Mouse (Mus musculus): ENCODE results near the gene Phf23.
"Not testable (repeated sequence)": the region's sequence is repeated elsewhere in the genome, so short reads cannot be mapped to it uniquely, and the experiment has no call there.

Gene Phf23

GRCm38 (mm10) chr11:69999666-70000065, 4.1 kb downstream of the Phf23 start:
- DNase-seq (ENCODE audit: low read depth), result no peak

- peak; percentile 94 for DNase-seq (ENCODE audit: low read depth)
These were observed 4.9 kb downstream of the Phf23 start, which contains the start of gene Dvl2 for GRCm38 (mm10) chr11:70000396-70000898. Dvl2 (plus strand) TSS chr11:70000595.

- no peak for DNase-seq (ENCODE audit: low read depth)
These were observed 5.6 kb downstream of the Phf23 start for GRCm38 (mm10) chr11:70001159-70001558.

GRCm38 (mm10) chr11:70001865-70002264, 6.3 kb downstream of the Phf23 start:
- DNase-seq (ENCODE audit: low read depth), result no peak

- DNase-seq (ENCODE audit: low read depth), result no peak
These were observed 6.9 kb downstream of the Phf23 start for GRCm38 (mm10) chr11:70002471-70002870.

GRCm38 (mm10) chr11:70005521-70005920, 9.9 kb downstream of the Phf23 start:
- no peak for DNase-seq (ENCODE audit: low read depth)

GRCm38 (mm10) chr11:70010033-70010432, 14.5 kb downstream of the Phf23 start:
- DNase-seq (ENCODE audit: low read depth), result no peak

- no peak for DNase-seq (ENCODE audit: low read depth)
These were observed 15.0 kb downstream of the Phf23 start for GRCm38 (mm10) chr11:70010548-70010947.

GRCm38 (mm10) chr11:70010961-70011360, 15.4 kb downstream of the Phf23 start:
- DNase-seq (ENCODE audit: low read depth), result no peak

- no peak for DNase-seq (ENCODE audit: low read depth)
These were observed 17.4 kb downstream of the Phf23 start for GRCm38 (mm10) chr11:70012931-70013330.

GRCm38 (mm10) chr11:70013408-70013807, 17.8 kb downstream of the Phf23 start:
- DNase-seq (ENCODE audit: low read depth), result no peak

- DNase-seq (ENCODE audit: low read depth), result no peak
These were observed 18.5 kb downstream of the Phf23 start for GRCm38 (mm10) chr11:70014051-70014450.

- peak; percentile 72 for DNase-seq (ENCODE audit: low read depth)
These were observed 19.4 kb downstream of the Phf23 start, which contains the start of gene Acadvl for GRCm38 (mm10) chr11:70014880-70015558. Acadvl (minus strand) TSS chr11:70015411.

- no peak for DNase-seq (ENCODE audit: low read depth)
These were observed 20.1 kb downstream of the Phf23 start for GRCm38 (mm10) chr11:70015677-70016076.

- not testable (repeated sequence) for DNase-seq (ENCODE audit: low read depth)
These were observed 20.6 kb downstream of the Phf23 start for GRCm38 (mm10) chr11:70016177-70016576.

GRCm38 (mm10) chr11:70016669-70017068, 21.1 kb downstream of the Phf23 start, which contains the start of gene Dlg4:
Dlg4 (plus strand) TSS chr11:70016942.
- no peak for DNase-seq (ENCODE audit: low read depth)

- no peak for DNase-seq (ENCODE audit: low read depth)
These were observed 21.7 kb downstream of the Phf23 start for GRCm38 (mm10) chr11:70017199-70017767.

GRCm38 (mm10) chr11:70018131-70018990, 22.8 kb downstream of the Phf23 start:
- no peak for DNase-seq (ENCODE audit: low read depth)

GRCm38 (mm10) chr11:70019495-70020021, 24.0 kb downstream of the Phf23 start:
- no peak for DNase-seq (ENCODE audit: low read depth)

GRCm38 (mm10) chr11:70020022-70020631, 24.6 kb downstream of the Phf23 start:
- DNase-seq (ENCODE audit: low read depth), result no peak

GRCm38 (mm10) chr11:70020731-70021263, 25.2 kb downstream of the Phf23 start:
- peak; percentile 83 for DNase-seq (ENCODE audit: low read depth)
